Mouse (Mus musculus): ENCODE results near the gene Sp2.

The Sp2 gene

GRCm38 (mm10) chr11:96937549-96938425, 45.0 kb downstream of the Sp2 start:
- peak; percentile 90 for DNase-seq

GRCm38 (mm10) chr11:96935872-96936650, 46.7 kb downstream of the Sp2 start:
- DNase-seq: no peak

- DNase-seq: peak; percentile 89
These were observed 47.8 kb downstream of the Sp2 start for GRCm38 (mm10) chr11:96934921-96935356.

GRCm38 (mm10) chr11:96933562-96934276, 49.0 kb downstream of the Sp2 start:
- peak; percentile 48 for DNase-seq

GRCm38 (mm10) chr11:96931327-96932062, 51.3 kb downstream of the Sp2 start:
- peak; percentile 89 for DNase-seq

GRCm38 (mm10) chr11:96929766-96930331, 52.9 kb downstream of the Sp2 start:
- peak; percentile 79 for DNase-seq

GRCm38 (mm10) chr11:96929096-96929765, 53.5 kb downstream of the Sp2 start:
- peak; percentile 87 for DNase-seq

- DNase-seq: peak; percentile 79
These were observed 54.1 kb downstream of the Sp2 start for GRCm38 (mm10) chr11:96928691-96929090.

- DNase-seq: no peak
These were observed 54.7 kb downstream of the Sp2 start, which contains the start of gene Prr15l for GRCm38 (mm10) chr11:96928088-96928487. TSS of gene Prr15l (plus strand) at chr11:96928104.

- DNase-seq: no peak
These were observed 56.2 kb downstream of the Sp2 start for GRCm38 (mm10) chr11:96926587-96926986.

- DNase-seq: peak; percentile 52
These were observed 57.1 kb downstream of the Sp2 start for GRCm38 (mm10) chr11:96925469-96926148.

GRCm38 (mm10) chr11:96924861-96925260, 57.9 kb downstream of the Sp2 start:
- no peak for DNase-seq

- no peak for DNase-seq
These were observed 63.8 kb downstream of the Sp2 start for GRCm38 (mm10) chr11:96919003-96919402.

- DNase-seq: no peak
These were observed 65.3 kb downstream of the Sp2 start for GRCm38 (mm10) chr11:96917415-96917814.

GRCm38 (mm10) chr11:96916885-96917396, 65.8 kb downstream of the Sp2 start:
- no peak for DNase-seq

GRCm38 (mm10) chr11:96916044-96916884, 66.5 kb downstream of the Sp2 start, which contains the start of gene Cdk5rap3:
TSS of gene Cdk5rap3 (minus strand) at chr11:96916496.
- DNase-seq: peak; percentile 99

GRCm38 (mm10) chr11:96912682-96913081, 70.1 kb downstream of the Sp2 start:
- DNase-seq: no peak

GRCm38 (mm10) chr11:96910003-96910402, 72.8 kb downstream of the Sp2 start:
- peak; percentile 86 for DNase-seq

- no peak for DNase-seq
These were observed 74.2 kb downstream of the Sp2 start for GRCm38 (mm10) chr11:96908594-96908993.

Data from kidney, postnatal 14 days (tissue).